Mouse (Mus musculus) midbrain, embryonic 14.5 days (tissue): ENCODE results near the gene Pcdh9. TPM values are rescaled to one million over a fixed set of nuclear protein-coding genes. Genes with fewer than 3 reads are reported as not detected.

Experiments used
- ATAC-seq: fragments of 200-750 bp; cut with Nextera tagmentation; 2 replicates; pipeline ENCODE4 v1.8.0; 2017; ENCODE audit warnings: moderate number of reproducible peaks, moderate library complexity; ENCODE audit not compliant: low FRiP score, low TSS enrichment
- DNase-seq: peaks from one replicate; pipeline ENCODE4 v3.0.0-alpha.2; 2015
- H3K27ac ChIP-seq: fragments of 300-500 bp; sonication (generic); replicated peaks from 2 replicates; pipeline ENCODE4 v1.5.1; 2014; ENCODE audit warnings: mild to moderate bottlenecking, low read depth, low read length, moderate library complexity
- H3K27me3 ChIP-seq: fragments of 300-500 bp; sonication (generic); 2 replicates; pipeline ENCODE4 v1.6.1; 2014; ENCODE audit warnings: low read length, control low read depth, mixed read lengths; ENCODE audit not compliant: control insufficient read depth, insufficient read depth
- H3K36me3 ChIP-seq: fragments of 300-500 bp; sonication (generic); 2 replicates; pipeline ENCODE4 v1.6.1; 2014; ENCODE audit warnings: low read length, control low read depth; ENCODE audit not compliant: control insufficient read depth, insufficient read depth
- H3K4me1 ChIP-seq: fragments of 300-500 bp; sonication (generic); 2 replicates; pipeline ENCODE4 v1.6.1; 2014; ENCODE audit warnings: mild to moderate bottlenecking, antibody characterized with exemption, low read length, control low read depth; ENCODE audit not compliant: control insufficient read depth, insufficient read depth
- H3K4me2 ChIP-seq: fragments of 300-500 bp; sonication (generic); 2 replicates; pipeline ENCODE4 v1.6.1; 2014; ENCODE audit warnings: mild to moderate bottlenecking, low read length, moderate library complexity
- H3K4me3 ChIP-seq: fragments of 300-500 bp; sonication (generic); replicated peaks from 2 replicates; pipeline ENCODE4 v1.5.1; 2014; ENCODE audit warnings: low read depth, low read length
- H3K9ac ChIP-seq: fragments of 300-500 bp; sonication (generic); replicated peaks from 2 replicates; pipeline ENCODE4 v1.6.1; 2014; ENCODE audit warnings: mild to moderate bottlenecking, low read length, moderate library complexity
- H3K9me3 ChIP-seq: fragments of 300-500 bp; sonication (generic); 2 replicates; pipeline ENCODE4 v1.6.1; 2016; ENCODE audit warnings: low read length, control low read depth, mixed read lengths; ENCODE audit not compliant: control insufficient read depth
- WGBS: fragments of 180-500 bp; shearing (Covaris S2); extraction: QIAGEN DNeasy Blood & Tissue Kit; methylation state at CpG from one replicate; pipeline ENCODE4 v1.1.7; 2014; 5-methylcytosine and 5-hydroxymethylcytosine counted together
- polyA plus RNA-seq: library from polyadenylated mRNA; unstranded; fragments of >200 nt; fragmentation: Nextera tagmentation; extraction: Ambion mirVana; gene quantifications from 2 replicates; pipeline ENCODE4 v1.2.1, GENCODE M21; 2014

Pcdh9 gene
- polyA plus RNA-seq, 1 experiment from 2014 or later = 131 TPM

GRCm38 (mm10) chr14:93102755-93103154 lies 787.7 kb downstream of the Pcdh9 start:
- no peak overlapping the region for H3K4me3 ChIP-seq
- ATAC-seq = no peak
- 64% methylated on average over 2 of the region's 2 CpGs for WGBS

GRCm38 (mm10) chr14:93095081-93095480 lies 795.4 kb downstream of the Pcdh9 start:
- ATAC-seq = no peak
- Histone ChIP-seq H3K4me2 (no peak overlapping the region), H3K9me3 (no peaks in the 10 kb centered on the region), H3K27me3 (no peaks in the 10 kb centered on the region), H3K4me1 (no peaks in the 10 kb centered on the region), H3K36me3 (no peaks in the 10 kb centered on the region), H3K27ac (no peak overlapping the region), H3K9ac (no peak overlapping the region), H3K4me3 (no peak overlapping the region)
- WGBS = 89% methylated on average over 2 of the region's 2 CpGs
- DNase-seq = no peak

More at GRCm38 (mm10) chr14:93102755-93103154, 787.7 kb downstream of the Pcdh9 start:
- no peaks in the 10 kb centered on the region for H3K4me1 ChIP-seq
- no peaks in the 10 kb centered on the region for H3K27me3 ChIP-seq
- H3K27ac ChIP-seq = no peak overlapping the region
- DNase-seq = no peak
- H3K4me2 ChIP-seq = no peak overlapping the region
- no peak overlapping the region for H3K9ac ChIP-seq
- no peaks in the 10 kb centered on the region for H3K9me3 ChIP-seq
- no peaks in the 10 kb centered on the region for H3K36me3 ChIP-seq

- Histone ChIP-seq H3K4me2 (no peak overlapping the region), H3K27ac (no peak overlapping the region), H3K9me3 (no peaks in the 10 kb centered on the region), H3K4me3 (no peak overlapping the region), H3K27me3 (no peaks in the 10 kb centered on the region), H3K4me1 (no peaks in the 10 kb centered on the region), H3K9ac (no peak overlapping the region), H3K36me3 (no peaks in the 10 kb centered on the region)
- DNase-seq (no peak), ATAC-seq (no peak)
- 86% methylated on average over 4 of the region's 4 CpGs for WGBS
Measured at GRCm38 (mm10) chr14:93092806-93093205, 797.7 kb downstream of the Pcdh9 start.

- Histone ChIP-seq H3K36me3 (no peaks in the 10 kb centered on the region), H3K4me3 (no peak overlapping the region), H3K27me3 (no peaks in the 10 kb centered on the region), H3K9me3 (no peaks in the 10 kb centered on the region), H3K9ac (no peak overlapping the region), H3K4me1 (no peaks in the 10 kb centered on the region), H3K27ac (no peak overlapping the region), H3K4me2 (no peak overlapping the region)
- ATAC-seq (no peak), DNase-seq (no peak)
- 84% methylated on average over 2 of the region's 2 CpGs for WGBS
Measured at GRCm38 (mm10) chr14:93085646-93086045, 804.8 kb downstream of the Pcdh9 start.

GRCm38 (mm10) chr14:93083140-93083539 lies 807.3 kb downstream of the Pcdh9 start:
- no peaks in the 10 kb centered on the region for H3K36me3 ChIP-seq
- no peaks in the 10 kb centered on the region for H3K4me1 ChIP-seq
- H3K27me3 ChIP-seq = no peaks in the 10 kb centered on the region
- no peak overlapping the region for H3K4me3 ChIP-seq
- 1% methylated on average over 2 of the region's 2 CpGs for WGBS
- no peak overlapping the region for H3K9ac ChIP-seq
- ATAC-seq (peak; percentile 20; the same call in 1 of the 2 replicates), DNase-seq (no peak)
- H3K9me3 ChIP-seq = no peaks in the 10 kb centered on the region
- no peak overlapping the region for H3K4me2 ChIP-seq
- no peak overlapping the region for H3K27ac ChIP-seq

GRCm38 (mm10) chr14:93080910-93081309 lies 809.6 kb downstream of the Pcdh9 start:
- no peak overlapping the region for H3K9ac ChIP-seq
- H3K4me3 ChIP-seq = no peak overlapping the region
- H3K36me3 ChIP-seq = no peaks in the 10 kb centered on the region
- H3K4me1 ChIP-seq = no peaks in the 10 kb centered on the region
- H3K27ac ChIP-seq = no peak overlapping the region
- ATAC-seq (no peak), DNase-seq (no peak)
- H3K27me3 ChIP-seq = no peaks in the 10 kb centered on the region
- H3K9me3 ChIP-seq = no peaks in the 10 kb centered on the region
- 29% methylated on average over 2 of the region's 2 CpGs for WGBS
- H3K4me2 ChIP-seq = no peak overlapping the region

- no peak overlapping the region for H3K4me3 ChIP-seq
- H3K9ac ChIP-seq = no peak overlapping the region
- no peaks in the 10 kb centered on the region for H3K27me3 ChIP-seq
- ATAC-seq (no peak), DNase-seq (no peak)
- no peak overlapping the region for H3K27ac ChIP-seq
- no peaks in the 10 kb centered on the region for H3K4me1 ChIP-seq
- H3K9me3 ChIP-seq = no peaks in the 10 kb centered on the region
- 68% methylated on average over 2 of the region's 2 CpGs for WGBS
- no peaks in the 10 kb centered on the region for H3K36me3 ChIP-seq
- no peak overlapping the region for H3K4me2 ChIP-seq
Measured at GRCm38 (mm10) chr14:93075761-93076160, 814.7 kb downstream of the Pcdh9 start.

- no peak overlapping the region for H3K27ac ChIP-seq
- H3K27me3 ChIP-seq = no peaks in the 10 kb centered on the region
- no peaks in the 10 kb centered on the region; the same call in 1 of the 2 replicates for H3K9me3 ChIP-seq
- no peaks in the 10 kb centered on the region for H3K36me3 ChIP-seq
- ATAC-seq (no peak), DNase-seq (no peak)
- 66% methylated on average over 5 of the region's 5 CpGs for WGBS
- no peak overlapping the region for H3K4me2 ChIP-seq
- no peak overlapping the region for H3K4me3 ChIP-seq
- no peak overlapping the region for H3K9ac ChIP-seq
- H3K4me1 ChIP-seq = peaks cover 10% of the 10 kb centered on the region
Measured at GRCm38 (mm10) chr14:93072346-93072745, 818.1 kb downstream of the Pcdh9 start.

- H3K4me1 ChIP-seq = peaks cover 15% of the 10 kb centered on the region
- no peak overlapping the region for H3K27ac ChIP-seq
- 61% methylated on average over 4 of the region's 4 CpGs for WGBS
- no peak overlapping the region for H3K9ac ChIP-seq
- H3K27me3 ChIP-seq = no peaks in the 10 kb centered on the region
- ATAC-seq (no peak), DNase-seq (no peak)
- H3K36me3 ChIP-seq = no peaks in the 10 kb centered on the region
- no peak overlapping the region for H3K4me3 ChIP-seq
- H3K4me2 ChIP-seq = no peak overlapping the region
- H3K9me3 ChIP-seq = no peaks in the 10 kb centered on the region; the same call in 1 of the 2 replicates
Measured at GRCm38 (mm10) chr14:93070140-93070539, 820.3 kb downstream of the Pcdh9 start.
